Mouse (Mus musculus): ENCODE results near the gene Pde8a. TPM values are rescaled to one million over a fixed set of nuclear protein-coding genes. Genes with fewer than 3 reads are reported as not detected.

The Pde8a gene
- polyA plus RNA-seq, 1 experiment from 2014 or later = 2.4 TPM

- ATAC-seq (ENCODE audit: low FRiP score, low read depth) = no peak
- H3K4me2 ChIP-seq = no peak overlapping the region
- H3K27me3 ChIP-seq = no peaks in the 10 kb centered on the region
- H3K9ac ChIP-seq = no peak overlapping the region
- H3K4me1 ChIP-seq (replicated peaks) = no peaks in the 10 kb centered on the region
- no peak overlapping the region for H3K27ac ChIP-seq (replicated peaks)
- H3K36me3 ChIP-seq = no peaks in the 10 kb centered on the region
- H3K4me3 ChIP-seq = no peak overlapping the region
- H3K9me3 ChIP-seq = no peaks in the 10 kb centered on the region
- 79% methylated on average over 5 of the region's 5 CpGs for WGBS
Measured at GRCm38 (mm10) chr7:81243361-81243760, 30.0 kb downstream of the Pde8a start.

GRCm38 (mm10) chr7:81249854-81250279, 36.5 kb downstream of the Pde8a start:
- Histone ChIP-seq H3K27me3 (no peaks in the 10 kb centered on the region), H3K9ac (no peak overlapping the region), H3K4me1 (replicated peaks) (no peaks in the 10 kb centered on the region), H3K9me3 (no peaks in the 10 kb centered on the region), H3K36me3 (no peaks in the 10 kb centered on the region), H3K4me2 (no peak overlapping the region), H3K27ac (replicated peaks) (no peak overlapping the region), H3K4me3 (no peak overlapping the region)
- WGBS = 90% methylated on average over 3 of the region's 3 CpGs
- ATAC-seq (ENCODE audit: low FRiP score, low read depth) = no peak

DNA sequence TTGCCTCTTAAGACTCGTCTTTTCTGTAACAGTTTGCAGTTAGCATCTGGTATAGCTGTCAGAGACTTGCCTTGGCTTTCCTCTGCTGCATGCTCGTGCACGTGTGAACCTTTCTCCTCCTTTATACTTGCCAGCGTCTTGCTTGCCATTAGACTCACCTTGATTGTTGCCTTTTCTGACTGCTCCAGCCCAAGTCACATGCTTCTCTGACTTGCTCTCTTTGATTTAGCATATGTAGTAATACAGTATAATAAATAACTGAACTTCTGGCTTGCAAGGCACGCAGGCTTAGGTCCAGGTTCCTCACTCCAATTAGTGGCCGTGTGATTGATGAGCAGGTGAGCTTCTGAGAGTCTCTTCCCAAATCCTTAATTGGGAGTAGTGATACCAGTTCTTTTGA, 37.2 kb downstream of the Pde8a start:
- Histone ChIP-seq H3K4me2 (no peak overlapping the region), H3K27me3 (no peaks in the 10 kb centered on the region), H3K27ac (replicated peaks) (no peak overlapping the region), H3K36me3 (no peaks in the 10 kb centered on the region), H3K9me3 (no peaks in the 10 kb centered on the region), H3K4me3 (no peak overlapping the region), H3K9ac (no peak overlapping the region), H3K4me1 (replicated peaks) (no peaks in the 10 kb centered on the region)
- ATAC-seq (ENCODE audit: low FRiP score, low read depth) = no peak
- 88% methylated on average over 6 of the region's 6 CpGs for WGBS

GRCm38 (mm10) chr7:81251521-81251920, 38.1 kb downstream of the Pde8a start:
- no peaks in the 10 kb centered on the region for H3K4me1 ChIP-seq (replicated peaks)
- no peak for ATAC-seq (ENCODE audit: low FRiP score, low read depth)
- H3K4me2 ChIP-seq = no peak overlapping the region
- H3K9me3 ChIP-seq = no peaks in the 10 kb centered on the region
- no peak overlapping the region for H3K27ac ChIP-seq (replicated peaks)
- H3K9ac ChIP-seq = no peak overlapping the region
- no peaks in the 10 kb centered on the region for H3K27me3 ChIP-seq
- no peak overlapping the region for H3K4me3 ChIP-seq
- 89% methylated on average over 2 of the region's 2 CpGs for WGBS
- H3K36me3 ChIP-seq = no peaks in the 10 kb centered on the region

GRCm38 (mm10) chr7:81253317-81253716, 39.9 kb downstream of the Pde8a start:
- H3K4me2 ChIP-seq = no peak overlapping the region
- no peaks in the 10 kb centered on the region for H3K4me1 ChIP-seq (replicated peaks)
- no peaks in the 10 kb centered on the region for H3K9me3 ChIP-seq
- WGBS = 82% methylated on average over 11 of the region's 11 CpGs
- no peak overlapping the region for H3K27ac ChIP-seq (replicated peaks)
- no peaks in the 10 kb centered on the region for H3K36me3 ChIP-seq
- ATAC-seq (ENCODE audit: low FRiP score, low read depth) = no peak
- no peak overlapping the region for H3K9ac ChIP-seq
- no peak overlapping the region for H3K4me3 ChIP-seq
- no peaks in the 10 kb centered on the region for H3K27me3 ChIP-seq

GRCm38 (mm10) chr7:81254579-81254978, 41.2 kb downstream of the Pde8a start:
- Histone ChIP-seq H3K4me2 (no peak overlapping the region), H3K27ac (replicated peaks) (no peak overlapping the region), H3K36me3 (no peaks in the 10 kb centered on the region), H3K4me3 (no peak overlapping the region), H3K4me1 (replicated peaks) (no peaks in the 10 kb centered on the region), H3K9me3 (no peaks in the 10 kb centered on the region), H3K27me3 (no peaks in the 10 kb centered on the region), H3K9ac (no peak overlapping the region)
- ATAC-seq (ENCODE audit: low FRiP score, low read depth) = no peak

- WGBS = 87% methylated on average over 3 of the region's 3 CpGs
- Histone ChIP-seq H3K4me2 (no peak overlapping the region), H3K4me1 (replicated peaks) (no peaks in the 10 kb centered on the region), H3K9ac (no peak overlapping the region), H3K36me3 (no peaks in the 10 kb centered on the region), H3K9me3 (no peaks in the 10 kb centered on the region), H3K4me3 (no peak overlapping the region), H3K27me3 (no peaks in the 10 kb centered on the region), H3K27ac (replicated peaks) (no peak overlapping the region)
- ATAC-seq (ENCODE audit: low FRiP score, low read depth) = no peak
Measured at GRCm38 (mm10) chr7:81255456-81255855, 42.1 kb downstream of the Pde8a start.

- Histone ChIP-seq H3K9ac (no peak overlapping the region), H3K27me3 (no peaks in the 10 kb centered on the region), H3K4me2 (no peak overlapping the region), H3K27ac (replicated peaks) (no peak overlapping the region), H3K36me3 (no peaks in the 10 kb centered on the region), H3K9me3 (no peaks in the 10 kb centered on the region), H3K4me3 (no peak overlapping the region), H3K4me1 (replicated peaks) (no peaks in the 10 kb centered on the region)
- ATAC-seq (ENCODE audit: low FRiP score, low read depth) = no peak
- 90% methylated on average over 3 of the region's 3 CpGs for WGBS
Measured at GRCm38 (mm10) chr7:81256773-81257172, 43.4 kb downstream of the Pde8a start.

DNA sequence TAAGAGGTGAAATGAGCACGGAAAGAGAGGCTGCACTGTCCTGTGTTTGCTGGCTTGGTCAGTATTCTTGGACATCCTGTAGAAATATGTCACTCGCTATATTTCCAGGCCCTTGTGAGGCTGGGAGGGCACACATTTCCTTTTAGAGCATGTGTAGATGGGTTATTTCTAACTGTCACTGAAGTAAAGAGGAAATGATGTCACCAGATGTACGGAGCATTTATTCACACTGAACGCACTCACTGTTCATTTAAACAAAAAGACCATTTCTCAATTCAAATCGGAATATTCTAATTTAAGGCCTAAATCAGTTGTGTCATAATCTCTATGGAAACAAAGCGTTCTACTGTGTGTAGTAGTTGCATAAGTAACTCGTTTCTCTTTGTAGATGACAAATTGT, 48.2 kb downstream of the Pde8a start:
- H3K9me3 ChIP-seq = no peaks in the 10 kb centered on the region
- ATAC-seq (ENCODE audit: low FRiP score, low read depth) = no peak
- WGBS = 79% methylated on average over 7 of the region's 7 CpGs
- H3K27me3 ChIP-seq = no peaks in the 10 kb centered on the region
- H3K36me3 ChIP-seq = no peaks in the 10 kb centered on the region
- no peak overlapping the region for H3K9ac ChIP-seq
- H3K4me3 ChIP-seq = no peak overlapping the region
- H3K4me2 ChIP-seq = no peak overlapping the region
- no peak overlapping the region for H3K27ac ChIP-seq (replicated peaks)
- no peaks in the 10 kb centered on the region for H3K4me1 ChIP-seq (replicated peaks)

DNA sequence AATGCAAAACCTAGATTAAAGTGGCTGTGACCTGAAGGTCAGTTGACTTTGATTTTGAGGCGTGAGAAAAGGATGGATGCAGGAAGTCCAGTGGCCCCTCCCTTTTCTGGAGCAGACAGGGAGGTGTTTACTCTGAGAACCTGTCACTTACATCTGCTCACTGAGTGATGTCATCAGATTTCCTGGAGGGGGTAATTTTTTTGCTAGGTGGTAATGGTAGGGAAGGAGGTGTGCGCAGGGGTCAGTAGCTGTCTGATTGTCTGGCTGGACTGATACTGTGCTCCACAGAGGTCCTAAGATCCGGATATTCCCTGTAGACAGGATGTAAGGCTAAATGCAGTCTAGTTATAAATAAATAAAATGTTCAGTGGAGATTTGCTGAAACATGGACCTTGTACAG, 59.5 kb downstream of the Pde8a start:
- H3K36me3 ChIP-seq = no peaks in the 10 kb centered on the region
- no peak overlapping the region for H3K4me2 ChIP-seq
- H3K9me3 ChIP-seq = 0 out of 2 replicates have a peak, but pooled peaks cover 2% of the 10 kb centered on the region
- WGBS = 82% methylated on average over 3 of the region's 3 CpGs
- H3K9ac ChIP-seq = no peak overlapping the region
- no peak overlapping the region for H3K27ac ChIP-seq (replicated peaks)
- no peak for ATAC-seq (ENCODE audit: low FRiP score, low read depth)
- H3K4me1 ChIP-seq (replicated peaks) = no peaks in the 10 kb centered on the region
- no peak overlapping the region for H3K4me3 ChIP-seq
- no peaks in the 10 kb centered on the region for H3K27me3 ChIP-seq

DNA sequence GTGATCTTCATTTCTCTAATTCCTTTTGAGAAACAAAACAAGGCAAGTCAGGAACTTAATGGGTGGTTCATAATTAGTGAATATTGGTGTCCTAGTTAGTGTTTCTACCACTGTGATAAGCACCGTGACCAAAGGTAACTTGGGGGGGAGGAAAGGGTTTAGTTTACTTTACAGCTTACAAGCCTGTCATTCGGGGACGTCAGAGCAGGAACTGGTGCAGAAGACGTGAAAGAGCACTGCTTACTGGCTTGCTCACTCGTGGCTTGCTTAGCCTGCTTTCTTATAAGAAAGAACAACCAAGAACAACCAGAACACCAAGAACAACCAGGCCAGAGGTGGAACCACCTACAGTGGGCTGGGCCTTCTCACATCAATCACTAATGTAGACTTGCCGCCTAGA, 65.6 kb downstream of the Pde8a start:
- Histone ChIP-seq H3K4me3 (no peak overlapping the region), H3K9me3 (0 out of 2 replicates have a peak, but pooled peaks cover 2% of the 10 kb centered on the region), H3K9ac (no peak overlapping the region), H3K36me3 (no peaks in the 10 kb centered on the region), H3K27me3 (no peaks in the 10 kb centered on the region), H3K27ac (replicated peaks) (no peak overlapping the region), H3K4me1 (replicated peaks) (no peaks in the 10 kb centered on the region), H3K4me2 (no peak overlapping the region)
- ATAC-seq (ENCODE audit: low FRiP score, low read depth) = no peak
- WGBS = 90% methylated on average over 6 of the region's 6 CpGs

- H3K27ac ChIP-seq (replicated peaks) = no peak overlapping the region
- H3K9me3 ChIP-seq = 0 out of 2 replicates have a peak, but pooled peaks cover 2% of the 10 kb centered on the region
- no peaks in the 10 kb centered on the region for H3K4me1 ChIP-seq (replicated peaks)
- H3K36me3 ChIP-seq = no peaks in the 10 kb centered on the region
- WGBS = 100% methylated on average over 1 of the region's 1 CpGs
- no peak for ATAC-seq (ENCODE audit: low FRiP score, low read depth)
- H3K27me3 ChIP-seq = no peaks in the 10 kb centered on the region
- H3K9ac ChIP-seq = no peak overlapping the region
- no peak overlapping the region for H3K4me3 ChIP-seq
- no peak overlapping the region for H3K4me2 ChIP-seq
Measured at GRCm38 (mm10) chr7:81281240-81281639, 67.8 kb downstream of the Pde8a start.

DNA sequence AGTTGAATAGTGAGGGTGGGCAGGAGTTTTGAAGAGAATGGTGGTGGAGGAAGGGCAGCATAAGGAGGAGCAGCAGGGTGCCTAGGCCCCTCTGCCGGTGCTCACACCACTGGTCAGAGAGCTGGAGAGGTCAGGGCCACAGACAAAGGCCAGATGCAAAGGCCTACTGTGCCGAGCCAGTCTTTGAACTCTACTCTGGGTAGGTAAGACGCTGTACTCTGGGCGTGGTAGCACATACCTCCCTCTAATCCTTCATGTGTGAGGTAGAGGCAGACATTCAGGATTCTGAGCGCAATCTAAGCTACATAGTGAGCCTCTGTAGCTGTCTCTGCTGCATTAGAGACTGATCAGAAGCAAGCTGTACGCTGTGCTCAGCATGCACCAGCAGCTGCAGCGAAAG, 73.1 kb downstream of the Pde8a start:
- 34% methylated on average over 7 of the region's 7 CpGs for WGBS
- Histone ChIP-seq H3K9ac (no peak overlapping the region), H3K4me1 (replicated peaks) (no peaks in the 10 kb centered on the region), H3K4me3 (no peak overlapping the region), H3K9me3 (no peaks in the 10 kb centered on the region), H3K36me3 (no peaks in the 10 kb centered on the region), H3K27ac (replicated peaks) (no peak overlapping the region), H3K27me3 (no peaks in the 10 kb centered on the region), H3K4me2 (no peak overlapping the region)
- no peak for ATAC-seq (ENCODE audit: low FRiP score, low read depth)
